Mouse (Mus musculus) midbrain, embryonic 10.5 days (tissue): ENCODE data around the gene Ptprg. TPM values are rescaled to one million over a fixed set of nuclear protein-coding genes. Genes with fewer than 3 reads are reported as not detected.
A peak's percentile ranks its signal among the peaks of the same experiment; 100 is the strongest.

Experiments
- DNase-seq: peaks from one replicate; pipeline ENCODE4 v3.0.0-alpha.2; 2017; ENCODE audit warnings: low spot score
- H3K27ac ChIP-seq: fragments of 300-500 bp; sonication (generic); replicated peaks from 2 replicates; pipeline ENCODE4 v1.5.1; 2016; ENCODE audit warnings: mild to moderate bottlenecking
- H3K27me3 ChIP-seq: fragments of 300-500 bp; sonication (generic); 2 replicates; pipeline ENCODE4 v1.6.1; 2016; ENCODE audit warnings: low read depth, mild to moderate bottlenecking; ENCODE audit not compliant: poor library complexity, severe bottlenecking
- H3K36me3 ChIP-seq: fragments of 300-500 bp; sonication (generic); 2 replicates; pipeline ENCODE4 v1.6.1; 2016; ENCODE audit warnings: mild to moderate bottlenecking, moderate library complexity
- H3K4me1 ChIP-seq: fragments of 300-500 bp; sonication (generic); 2 replicates; pipeline ENCODE4 v1.6.1; 2016
- H3K4me3 ChIP-seq: fragments of 300-500 bp; sonication (generic); 2 replicates; pipeline ENCODE4 v1.5.1; 2016; ENCODE audit warnings: mild to moderate bottlenecking, moderate library complexity
- H3K9me3 ChIP-seq: fragments of 300-500 bp; sonication (generic); replicated peaks from 2 replicates; pipeline ENCODE4 v1.6.1; 2016; ENCODE audit warnings: mild to moderate bottlenecking
- WGBS: fragments of 180-500 bp; shearing (Covaris S2); methylation state at CpG from one replicate; pipeline ENCODE4 v1.1.7; 2016; 5-methylcytosine and 5-hydroxymethylcytosine counted together
- polyA plus RNA-seq: library from polyadenylated mRNA; unstranded; fragments of >200 nt; fragmentation: Nextera tagmentation; extraction: Ambion mirVana; gene quantifications from 2 replicates; pipeline ENCODE4 v1.2.1, GENCODE M21; 2016

Ptprg gene
- polyA plus RNA-seq, 1 experiment from 2014 or later: 34.8 TPM

DNA sequence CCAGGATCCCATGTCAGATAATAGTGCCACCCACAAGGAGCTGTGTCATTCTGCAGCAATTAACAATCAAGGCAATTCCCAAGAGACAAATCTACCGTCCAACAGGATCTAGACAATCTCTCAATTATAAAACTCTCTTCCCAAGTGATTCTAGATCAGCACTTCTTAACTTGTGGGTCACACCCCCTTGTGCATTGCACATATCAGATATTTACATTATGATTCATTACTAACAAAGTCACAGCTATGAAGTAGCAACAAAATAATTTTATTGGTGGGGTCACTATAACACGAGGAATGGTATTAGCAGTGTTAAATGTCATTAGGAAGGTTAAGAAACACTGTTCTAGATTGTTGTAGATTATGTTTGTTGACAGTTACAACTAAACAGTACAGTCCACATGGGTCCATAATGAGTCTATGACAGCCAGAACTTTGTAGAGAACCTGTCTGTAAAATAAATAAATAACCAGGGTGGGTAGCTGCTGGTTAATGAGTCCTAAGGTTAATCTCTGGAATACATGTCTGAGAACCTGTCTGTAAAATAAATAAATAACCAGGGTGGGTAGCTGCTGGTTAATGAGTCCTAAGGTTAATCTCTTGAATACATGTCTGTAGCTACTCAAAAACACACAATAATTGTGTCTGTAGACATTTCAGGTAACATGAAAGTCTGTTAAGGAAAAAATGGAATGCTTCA, 520.2 kb downstream of the Ptprg start:
- 87% methylated on average over 2 of the region's 2 CpGs for WGBS
- no peaks in the 10 kb centered on the region for H3K27me3 ChIP-seq
- H3K36me3 ChIP-seq: no peaks in the 10 kb centered on the region
- no peaks in the 10 kb centered on the region for H3K9me3 ChIP-seq
- no peak overlapping the region for H3K4me3 ChIP-seq
- DNase-seq: no peak
- H3K4me1 ChIP-seq: 0 out of 2 replicates have a peak, but pooled peaks cover 3% of the 10 kb centered on the region
- no peak overlapping the region for H3K27ac ChIP-seq

DNA sequence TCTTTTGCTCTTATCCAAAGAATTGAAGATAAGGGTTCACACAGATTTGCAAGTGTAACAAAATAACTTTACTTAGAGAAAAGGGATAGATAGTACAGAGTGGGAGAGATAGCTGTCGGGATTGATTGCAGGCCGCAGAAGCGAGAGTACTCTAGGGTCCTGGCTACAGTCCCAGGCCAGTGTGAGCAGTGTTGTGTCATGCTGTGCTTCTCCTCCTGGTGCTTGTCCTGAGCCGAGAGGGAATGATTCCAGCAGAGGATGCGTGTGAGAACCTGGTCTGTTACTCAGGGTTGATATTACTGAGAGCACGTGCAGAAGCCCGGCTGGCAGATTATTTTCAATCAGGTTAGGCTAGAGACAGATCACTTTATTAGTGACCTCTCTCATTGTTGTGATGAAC, 523.9 kb downstream of the Ptprg start:
- H3K9me3 ChIP-seq: no peaks in the 10 kb centered on the region
- 92% methylated on average over 7 of the region's 7 CpGs for WGBS
- peaks cover 34% of the 10 kb centered on the region for H3K4me1 ChIP-seq
- H3K27ac ChIP-seq: no peak overlapping the region
- no peak for DNase-seq
- H3K4me3 ChIP-seq: no peak overlapping the region
- H3K27me3 ChIP-seq: no peaks in the 10 kb centered on the region
- H3K36me3 ChIP-seq: no peaks in the 10 kb centered on the region

- H3K4me3 ChIP-seq: no peak overlapping the region
- no peak for DNase-seq
- H3K27me3 ChIP-seq: no peaks in the 10 kb centered on the region
- peaks cover 54% of the 10 kb centered on the region for H3K4me1 ChIP-seq
- no peaks in the 10 kb centered on the region for H3K9me3 ChIP-seq
- WGBS: 82% methylated on average over 6 of the region's 6 CpGs
- no peaks in the 10 kb centered on the region for H3K36me3 ChIP-seq
- no peak overlapping the region for H3K27ac ChIP-seq
These were observed 525.9 kb downstream of the Ptprg start for GRCm38 (mm10) chr14:12079250-12079649.

GRCm38 (mm10) chr14:12079833-12080401, 526.6 kb downstream of the Ptprg start:
- no peaks in the 10 kb centered on the region for H3K36me3 ChIP-seq
- no peaks in the 10 kb centered on the region for H3K27me3 ChIP-seq
- H3K27ac ChIP-seq: no peak overlapping the region; the same call in 1 of the 2 replicates
- peaks cover 61% of the 10 kb centered on the region for H3K4me1 ChIP-seq
- no peak overlapping the region for H3K4me3 ChIP-seq
- 49% methylated on average over 4 of the region's 4 CpGs for WGBS
- DNase-seq: no peak
- no peaks in the 10 kb centered on the region for H3K9me3 ChIP-seq

- H3K4me1 ChIP-seq: peaks cover 80% of the 10 kb centered on the region
- no peaks in the 10 kb centered on the region for H3K36me3 ChIP-seq
- peak; percentile 54 for DNase-seq
- H3K9me3 ChIP-seq: no peaks in the 10 kb centered on the region
- H3K4me3 ChIP-seq: no peak overlapping the region
- no peaks in the 10 kb centered on the region for H3K27me3 ChIP-seq
- peak overlapping the region; percentile 80 for H3K27ac ChIP-seq
- 23% methylated on average over 6 of the region's 6 CpGs for WGBS
These were observed 529.0 kb downstream of the Ptprg start for GRCm38 (mm10) chr14:12082131-12082921.

GRCm38 (mm10) chr14:12084076-12084475, 530.7 kb downstream of the Ptprg start:
- Histone ChIP-seq H3K27ac (peak overlapping the region; percentile 39), H3K4me1 (peaks cover 84% of the 10 kb centered on the region), H3K4me3 (no peak overlapping the region), H3K9me3 (no peaks in the 10 kb centered on the region), H3K36me3 (no peaks in the 10 kb centered on the region), H3K27me3 (no peaks in the 10 kb centered on the region)
- 43% methylated on average over 4 of the region's 4 CpGs for WGBS
- DNase-seq: peak; percentile 28

GRCm38 (mm10) chr14:12085078-12085477, 531.7 kb downstream of the Ptprg start:
- Histone ChIP-seq H3K27ac (peak overlapping the region; percentile 39; the same call in 1 of the 2 replicates), H3K27me3 (no peaks in the 10 kb centered on the region), H3K36me3 (no peaks in the 10 kb centered on the region), H3K9me3 (no peaks in the 10 kb centered on the region), H3K4me3 (no peak overlapping the region), H3K4me1 (peaks cover 79% of the 10 kb centered on the region)
- WGBS: 90% methylated on average over 4 of the region's 4 CpGs
- DNase-seq: no peak

DNA sequence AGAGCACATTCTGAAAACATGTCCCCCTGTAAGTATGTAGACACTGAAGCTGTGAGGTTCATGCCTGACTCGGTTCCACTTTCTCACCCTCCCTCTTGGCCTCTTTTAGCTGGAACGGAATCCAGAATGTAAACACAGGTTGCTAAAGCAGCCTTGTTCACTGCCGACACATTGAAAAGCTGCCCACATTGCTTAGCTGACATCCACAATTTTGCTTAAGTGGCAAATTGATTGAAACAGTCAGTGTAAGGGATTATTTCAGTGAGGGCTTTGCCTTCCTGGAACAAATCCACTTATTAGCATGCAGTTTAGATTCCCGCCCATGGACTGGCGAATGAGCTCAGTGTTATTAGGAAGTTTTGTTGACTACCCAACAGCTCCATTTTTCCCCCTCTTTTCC, 532.8 kb downstream of the Ptprg start:
- peak overlapping the region; percentile 49; the same call in 1 of the 2 replicates for H3K27ac ChIP-seq
- 44% methylated on average over 5 of the region's 5 CpGs for WGBS
- no peaks in the 10 kb centered on the region for H3K9me3 ChIP-seq
- no peaks in the 10 kb centered on the region for H3K36me3 ChIP-seq
- peaks cover 68% of the 10 kb centered on the region for H3K4me1 ChIP-seq
- H3K4me3 ChIP-seq: no peak overlapping the region
- no peak for DNase-seq
- H3K27me3 ChIP-seq: no peaks in the 10 kb centered on the region

DNA sequence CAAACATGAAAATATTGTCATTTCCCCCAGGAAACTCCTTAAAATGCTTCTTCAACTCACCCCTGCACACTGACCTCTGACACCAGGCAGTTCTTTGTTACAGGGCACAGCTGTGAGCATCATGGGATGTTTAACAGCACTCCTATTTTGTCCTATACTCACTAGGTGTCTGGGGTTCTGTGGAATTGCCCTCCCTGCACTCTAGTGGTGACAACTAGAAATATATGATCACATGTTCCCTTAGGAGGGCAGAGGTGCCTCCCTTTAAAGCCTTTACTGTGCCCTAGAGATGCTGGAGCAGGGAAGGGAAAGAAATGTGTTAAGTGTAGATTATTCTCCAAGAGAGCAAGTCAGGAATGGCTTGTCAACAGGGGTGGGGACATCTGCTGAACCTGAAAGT, 536.6 kb downstream of the Ptprg start:
- no peak overlapping the region for H3K4me3 ChIP-seq
- no peaks in the 10 kb centered on the region for H3K36me3 ChIP-seq
- peaks cover 30% of the 10 kb centered on the region for H3K4me1 ChIP-seq
- H3K9me3 ChIP-seq: no peaks in the 10 kb centered on the region
- H3K27ac ChIP-seq: no peak overlapping the region; the same call in 1 of the 2 replicates
- DNase-seq: no peak
- H3K27me3 ChIP-seq: no peaks in the 10 kb centered on the region

DNA sequence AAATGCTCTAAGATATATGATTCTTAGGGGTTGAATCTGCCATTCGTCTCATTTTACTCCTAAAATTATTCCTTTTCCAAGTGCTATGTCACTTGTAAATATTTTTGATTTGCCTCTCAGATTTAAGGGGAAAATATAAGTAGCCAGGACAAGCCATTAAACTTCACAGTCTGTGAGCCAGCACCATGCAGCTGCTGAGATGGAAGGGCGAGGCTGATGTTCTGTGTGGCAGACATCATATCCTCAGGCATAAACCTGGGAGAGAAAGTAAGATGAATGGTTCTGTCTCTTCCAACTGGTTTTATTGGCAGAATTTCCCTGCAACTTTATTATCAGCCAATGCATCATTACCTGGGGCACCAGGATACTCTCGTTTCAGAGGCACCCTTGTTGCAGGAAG, 538.4 kb downstream of the Ptprg start:
- no peak for DNase-seq
- 90% methylated on average over 3 of the region's 3 CpGs for WGBS
- Histone ChIP-seq H3K9me3 (no peaks in the 10 kb centered on the region), H3K4me3 (no peak overlapping the region), H3K27ac (no peak overlapping the region), H3K27me3 (no peaks in the 10 kb centered on the region), H3K4me1 (peaks cover 12% of the 10 kb centered on the region), H3K36me3 (no peaks in the 10 kb centered on the region)

DNA sequence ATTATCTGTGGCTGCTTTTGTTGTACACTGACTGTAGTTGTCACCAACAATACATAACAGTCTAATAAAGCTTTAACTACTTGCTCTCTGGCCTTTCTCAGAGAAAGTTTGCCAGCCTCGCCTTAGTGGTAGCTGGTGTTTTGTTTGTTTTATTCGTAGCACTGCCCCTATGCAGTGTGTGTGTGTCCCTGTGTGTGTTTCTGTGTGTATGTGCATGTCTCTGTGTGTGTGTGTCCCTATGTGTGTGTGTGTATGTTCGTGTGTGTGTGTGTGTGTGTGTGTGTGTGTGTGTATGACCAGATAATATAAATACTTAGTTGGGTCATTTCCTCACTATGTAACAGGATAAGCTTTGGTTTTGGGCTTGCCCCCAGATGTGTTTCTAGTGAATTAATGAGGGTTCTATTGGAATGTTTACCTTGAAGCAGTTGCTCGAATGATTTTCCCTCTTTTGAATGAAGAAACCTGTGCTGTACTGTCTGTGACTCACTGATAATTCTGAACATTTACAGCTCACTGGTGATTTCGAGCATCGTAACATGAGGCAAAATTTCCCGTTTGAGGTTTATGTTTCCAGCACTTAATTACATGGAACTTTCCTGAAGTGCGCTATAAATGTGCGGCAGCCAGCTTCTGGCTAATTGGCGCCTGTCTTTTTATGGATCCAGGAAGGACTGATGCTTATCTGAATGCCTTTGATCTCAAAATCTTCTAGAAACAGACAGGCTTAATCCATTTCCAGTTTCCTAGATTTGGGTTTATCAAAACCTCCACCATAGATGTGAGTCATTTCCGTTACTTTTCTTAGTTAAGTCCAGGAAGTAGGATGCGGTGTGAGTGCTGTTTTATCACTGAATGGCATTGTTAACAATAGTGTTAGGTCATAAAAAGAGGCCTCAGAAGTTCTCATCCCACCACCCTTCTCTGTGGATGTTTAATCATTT, 546.3 kb downstream of the Ptprg start:
- 83% methylated on average over 12 of the region's 12 CpGs for WGBS
- Histone ChIP-seq H3K36me3 (no peaks in the 10 kb centered on the region), H3K27me3 (no peaks in the 10 kb centered on the region), H3K27ac (no peak overlapping the region), H3K4me1 (peaks cover 13% of the 10 kb centered on the region), H3K4me3 (no peak overlapping the region), H3K9me3 (no peaks in the 10 kb centered on the region)
- DNase-seq: no peak
